ENCODE assay signal across 27 mouse cellular contexts in genomic region chr17:28863926-28864325, GRCm38 (mm10). TPM values are rescaled to one million over a fixed set of nuclear protein-coding genes. Genes with fewer than 3 reads are reported as not detected.
DNase-seq lines count a peak whose midpoint lies in the region; ATAC-seq and TF ChIP-seq lines count a peak whose summit lies in the region.
"Had no signal": no experiment of that assay in that cellular context is flagged by ENCODE, and none has a peak within 500 bp of the region (broad histone marks: within the 10 kb centered on the region; RNA-seq: fewer than 3 reads in every experiment).

No protein-coding gene starts in this region.

- no peak for ATAC-seq in intestine, embryonic 16.5 days
- no peak for ATAC-seq in erythroid progenitor cell, adult 5-6 weeks (replicated peaks; ENCODE audit: low FRiP score, poor library complexity, severe bottlenecking)
- ATAC-seq: forebrain, embryonic 13.5 days; forebrain, embryonic 15.5 days; forebrain, postnatal 0 days had no signal

- H3K27me3 ChIP-seq in intestine, embryonic 16.5 days (replicated peaks; ENCODE audit: control insufficient read depth, insufficient read depth, low read length) = no peaks in the 10 kb centered on the region
- no peaks in the 10 kb centered on the region for H3K27me3 ChIP-seq in kidney, adult 2 months (replicated peaks; ENCODE audit: control insufficient read depth, insufficient read depth, low read length)
- H3K27me3 ChIP-seq: embryonic facial prominence, embryonic 13.5 days; embryonic facial prominence, embryonic 15.5 days; forebrain, embryonic 13.5 days; forebrain, embryonic 15.5 days had no signal

- H3K9me3 ChIP-seq in intestine, embryonic 16.5 days (ENCODE audit: control insufficient read depth, low read length) = no peaks in the 10 kb centered on the region
- H3K9me3 ChIP-seq: embryonic facial prominence, embryonic 13.5 days; embryonic facial prominence, embryonic 15.5 days; forebrain, embryonic 13.5 days; forebrain, embryonic 15.5 days had no signal

- H3K4me1 ChIP-seq in intestine, embryonic 16.5 days (ENCODE audit: control insufficient read depth, insufficient read depth, low read length) = no peaks in the 10 kb centered on the region
- no peaks in the 10 kb centered on the region for H3K4me1 ChIP-seq in kidney, adult 2 months (ENCODE audit: control insufficient read depth, insufficient read depth, low read length)
- H3K4me1 ChIP-seq: embryonic facial prominence, embryonic 13.5 days; embryonic facial prominence, embryonic 15.5 days; forebrain, embryonic 13.5 days; forebrain, embryonic 15.5 days had no signal

- peak; percentile 37 for DNase-seq in R1 (ENCODE audit: low read depth, low spot score)
- peak; percentile 14 for DNase-seq in T-cell, adult 2 months (ENCODE audit: low spot score)
- DNase-seq in thymus, postnatal 14 days = peak; percentile 65
- peak; percentile 34 to 60 for DNase-seq in thymus, postnatal 36 days
- DNase-seq in cerebellum, adult 11-12 months = no peak
- DNase-seq in kidney, adult 2 months = no peak
- DNase-seq: adrenal gland, adult 8-10 months; adrenal gland, postnatal 14 days; adrenal gland, postnatal 36 days; cerebellum, adult 2 months; cerebellum, adult 9-10 months; cerebellum, postnatal 14 days; cerebellum, postnatal 36 days; embryo, embryonic 11 days; forebrain, postnatal 0 days had no signal

- no peak for TF ChIP-seq POLR2A in kidney, adult 2 months (IDR thresholded peaks at IDR 0.05; ENCODE audit: low read depth, low read length)

- H3K36me3 ChIP-seq in intestine, embryonic 16.5 days (ENCODE audit: control insufficient read depth, insufficient read depth, low read length) = no peaks in the 10 kb centered on the region
- no peaks in the 10 kb centered on the region for H3K36me3 ChIP-seq in kidney, adult 2 months (ENCODE audit: control insufficient read depth, insufficient read depth, low read length)
- H3K36me3 ChIP-seq: embryonic facial prominence, embryonic 13.5 days; embryonic facial prominence, embryonic 15.5 days; forebrain, embryonic 15.5 days had no signal

- WGBS in intestine, embryonic 16.5 days = 65% methylated on average over 7 of the region's 7 CpGs
- 78% methylated on average over 7 of the region's 7 CpGs for WGBS in kidney, adult 2 months

- no peak overlapping the region for H3K4me3 ChIP-seq in intestine, embryonic 16.5 days (ENCODE audit: low read length)
- H3K4me3 ChIP-seq in kidney, adult 2 months (ENCODE audit: insufficient read depth, low read depth, low read length) = no peak overlapping the region
- H3K4me3 ChIP-seq: embryonic facial prominence, embryonic 13.5 days; embryonic facial prominence, embryonic 15.5 days; erythroblast, embryonic 14.5 days; forebrain, embryonic 13.5 days; forebrain, embryonic 15.5 days had no signal

- no peak overlapping the region for H3K9ac ChIP-seq in intestine, embryonic 16.5 days (ENCODE audit: low read depth, low read length)
- H3K9ac ChIP-seq: embryonic facial prominence, embryonic 13.5 days; embryonic facial prominence, embryonic 15.5 days; forebrain, embryonic 13.5 days; forebrain, embryonic 15.5 days; forebrain, postnatal 0 days had no signal

- H3K4me2 ChIP-seq in intestine, embryonic 16.5 days (ENCODE audit: low read depth, low read length) = no peak overlapping the region
- H3K4me2 ChIP-seq: embryonic facial prominence, embryonic 13.5 days; embryonic facial prominence, embryonic 15.5 days; forebrain, embryonic 13.5 days; forebrain, embryonic 15.5 days had no signal

- no peak for TF ChIP-seq CTCF in kidney, adult 2 months (conservative IDR thresholded peaks at IDR 0.05; ENCODE audit: insufficient read depth, insufficient read length, low read depth, low read length)

- no peak overlapping the region for H3K27ac ChIP-seq in intestine, embryonic 16.5 days (ENCODE audit: low read length)
- no peak overlapping the region for H3K27ac ChIP-seq in kidney, adult 2 months (ENCODE audit: insufficient read depth, low read depth, low read length)
- H3K27ac ChIP-seq: embryonic facial prominence, embryonic 13.5 days; embryonic facial prominence, embryonic 15.5 days; forebrain, embryonic 13.5 days; forebrain, embryonic 15.5 days had no signal

RNA-seq across cellular contexts. Expression of gene Pnpla1, which starts 5.7 kb away (rescaled TPM):
- polyA plus RNA-seq in intestine, embryonic 16.5 days (2015; fragmentation: Nextera tagmentation; extraction: Ambion mirVana) = 1.7 and 1.9 TPM in 2 replicates
- total RNA-seq in erythroid progenitor cell, adult 5-6 weeks (2015; ENCODE audit: low replicate concordance) = 2.2 TPM in 1 of 2 replicates, not detected in the other
- not detected in 2 replicates for total RNA-seq in erythroid progenitor cell, adult 5-6 weeks (2017; ENCODE audit: low replicate concordance)
- polyA plus RNA-seq in kidney, adult 2 months (2012; rRNA removed) = 0.04 TPM in 1 of 2 replicates, not detected in the other
- total RNA-seq: common myeloid progenitor, adult 5-6 weeks; forebrain, postnatal 0 days had no signal
- polyA plus RNA-seq: C2C12; embryonic facial prominence, embryonic 11.5 days; erythroblast, embryonic 14.5 days; forebrain, embryonic 11.5 days; forebrain, embryonic 13.5 days; forebrain, embryonic 15.5 days had no signal

RNA-seq across cellular contexts. Expression of gene 4930539E08Rik, which starts 51.2 kb away (rescaled TPM):
- 3.9 and 4.2 TPM in 2 replicates for polyA plus RNA-seq in intestine, embryonic 16.5 days (2015; fragmentation: Nextera tagmentation; extraction: Ambion mirVana)
- not detected in 2 replicates for total RNA-seq in erythroid progenitor cell, adult 5-6 weeks (2015; ENCODE audit: low replicate concordance)
- total RNA-seq in erythroid progenitor cell, adult 5-6 weeks (2017; ENCODE audit: low replicate concordance) = not detected in 2 replicates
- 0.34 and 0.57 TPM in 2 replicates for polyA plus RNA-seq in kidney, adult 2 months (2012; rRNA removed)
- total RNA-seq: adrenal gland, adult 18-20 months; adrenal gland, postnatal 14 days; adrenal gland, postnatal 36 days had no signal
- polyA plus RNA-seq: erythroblast, embryonic 14.5 days had no signal

Comparison
In these comparisons a context has a peak if more than half of its experiments do, and no peak if none do; other contexts are left out.
1. DNase-seq: peak in R1 (single experiment), T-cell, adult 2 months (single experiment), thymus, postnatal 14 days (single experiment) and thymus, postnatal 36 days (2 of 2); none in cerebellum, adult 11-12 months (single experiment) and kidney, adult 2 months (single experiment).